Mouse (Mus musculus) heart, embryonic 11.5 days (tissue): ENCODE results near the gene Simc1. TPM values are rescaled to one million over a fixed set of nuclear protein-coding genes. Genes with fewer than 3 reads are reported as not detected.
A peak's percentile ranks its signal among the peaks of the same experiment; 100 is the strongest.

ENCODE experiments used
- ATAC-seq: fragments of 200-750 bp; cut with Nextera tagmentation; replicated peaks from 2 replicates; pipeline ENCODE4 v1.8.0; 2017; ENCODE audit warnings: moderate library complexity; ENCODE audit not compliant: insufficient number of reproducible peaks, low FRiP score, low TSS enrichment
- H3K27ac ChIP-seq: fragments of 300-500 bp; sonication (generic); 2 replicates; pipeline ENCODE4 v1.5.1; 2014; ENCODE audit warnings: mild to moderate bottlenecking, low read depth, low read length
- H3K27me3 ChIP-seq: fragments of 300-500 bp; sonication (generic); 2 replicates; pipeline ENCODE4 v1.6.1; 2014; ENCODE audit warnings: mild to moderate bottlenecking, low read length, mixed read lengths; ENCODE audit not compliant: control insufficient read depth, insufficient read depth
- H3K36me3 ChIP-seq: fragments of 300-500 bp; sonication (generic); 2 replicates; pipeline ENCODE4 v1.6.1; 2014; ENCODE audit warnings: mild to moderate bottlenecking, low read length, moderate library complexity, mixed read lengths; ENCODE audit not compliant: control insufficient read depth, insufficient read depth
- H3K4me1 ChIP-seq: fragments of 300-500 bp; sonication (generic); 2 replicates; pipeline ENCODE4 v1.6.1; 2014; ENCODE audit warnings: low read length; ENCODE audit not compliant: control insufficient read depth, insufficient read depth
- H3K4me2 ChIP-seq: fragments of 300-500 bp; sonication (generic); 2 replicates; pipeline ENCODE4 v1.6.1; 2014; ENCODE audit warnings: mild to moderate bottlenecking, moderate library complexity
- H3K4me3 ChIP-seq: fragments of 300-500 bp; sonication (generic); 2 replicates; pipeline ENCODE4 v1.5.1; 2014; ENCODE audit warnings: low read depth, low read length
- H3K9ac ChIP-seq: fragments of 300-500 bp; sonication (generic); 2 replicates; pipeline ENCODE4 v1.6.1; 2014; ENCODE audit warnings: mild to moderate bottlenecking, low read depth, low read length, moderate library complexity
- H3K9me3 ChIP-seq: fragments of 300-500 bp; sonication (generic); replicated peaks from 2 replicates; pipeline ENCODE4 v1.6.1; 2016; ENCODE audit warnings: low read length; ENCODE audit not compliant: control insufficient read depth
- whole genome bisulfite sequencing: fragments of 180-500 bp; shearing (Covaris S2); extraction: QIAGEN DNeasy Blood & Tissue Kit; methylation state at CpG from one replicate; pipeline ENCODE4 v1.1.7; 2014; ENCODE audit not compliant: insufficient replicate concordance; 5-methylcytosine and 5-hydroxymethylcytosine counted together
- polyA plus RNA-seq: library from polyadenylated mRNA; unstranded; fragments of >200 nt; fragmentation: Nextera tagmentation; extraction: Ambion mirVana; gene quantifications from 2 replicates; pipeline ENCODE4 v1.2.1, GENCODE M21; 2014

The Simc1 gene
- polyA plus RNA-seq = 7.0 and 7.6 TPM in 2 replicates

DNA sequence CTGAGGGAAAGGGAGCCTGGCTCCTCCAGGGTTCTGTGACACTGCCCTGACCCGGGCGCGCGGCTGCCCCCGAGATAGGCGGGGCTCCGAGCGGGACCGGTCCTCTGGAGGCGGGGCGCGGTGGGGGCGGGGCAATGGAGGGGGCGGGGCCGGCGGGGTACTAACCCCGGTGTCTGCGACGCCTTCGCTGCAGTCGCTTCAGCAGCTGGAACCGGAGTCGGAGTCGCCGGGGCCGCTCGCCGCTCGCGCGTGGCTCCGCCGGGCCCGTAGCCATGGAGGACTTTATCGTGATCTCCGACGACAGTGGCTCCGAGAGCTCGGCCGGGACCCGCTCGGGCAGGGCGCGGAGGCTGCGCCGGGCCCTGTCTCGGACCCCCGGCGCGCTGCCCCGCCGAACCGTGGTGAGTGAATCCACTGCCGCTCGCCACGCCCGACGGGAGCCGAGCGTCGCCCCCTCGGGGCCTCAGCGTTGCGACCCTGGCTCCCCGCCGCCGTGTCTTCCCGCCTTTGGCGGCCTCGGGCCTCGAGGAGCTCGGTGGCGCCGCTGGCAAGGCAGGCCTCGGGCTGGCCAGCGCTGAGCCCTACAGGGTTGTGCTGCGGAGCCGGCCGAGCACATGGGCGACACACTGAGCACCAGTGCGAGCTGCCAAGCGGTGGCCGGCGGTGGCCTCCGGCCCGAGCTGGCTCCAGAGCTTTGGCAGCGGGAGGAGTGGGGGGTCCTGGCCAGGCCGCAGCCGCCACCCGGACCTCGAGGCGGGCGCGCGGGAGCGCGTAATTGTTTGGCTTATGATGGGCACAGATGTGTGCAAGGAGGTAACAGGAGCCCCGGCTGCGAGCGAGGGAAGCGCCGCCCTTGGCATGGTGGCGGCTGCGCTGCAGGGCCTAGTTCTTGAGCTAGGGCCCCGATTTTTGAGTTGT, at the start of gene Simc1:
Gene Simc1, plus strand, starts transcription at position 176 of the 918 bp plus-strand sequence.
- Histone ChIP-seq H3K27ac (peak within 1 kb of the TSS; percentile 0; the same call in 1 of the 2 replicates), H3K27me3 (no peaks in the 10 kb centered on the region), H3K4me2 (peak within 1 kb of the TSS; percentile 89), H3K4me3 (peak within 1 kb of the TSS; percentile 56), H3K4me1 (peaks cover 14% of the 10 kb centered on the region), H3K9ac (peak within 1 kb of the TSS; percentile 72), H3K36me3 (no peaks in the 10 kb centered on the region), H3K9me3 (no peaks in the 10 kb centered on the region)
- peak; percentile 90 for ATAC-seq
- 0% methylated on average over 100 of the region's 105 CpGs for WGBS

DNA sequence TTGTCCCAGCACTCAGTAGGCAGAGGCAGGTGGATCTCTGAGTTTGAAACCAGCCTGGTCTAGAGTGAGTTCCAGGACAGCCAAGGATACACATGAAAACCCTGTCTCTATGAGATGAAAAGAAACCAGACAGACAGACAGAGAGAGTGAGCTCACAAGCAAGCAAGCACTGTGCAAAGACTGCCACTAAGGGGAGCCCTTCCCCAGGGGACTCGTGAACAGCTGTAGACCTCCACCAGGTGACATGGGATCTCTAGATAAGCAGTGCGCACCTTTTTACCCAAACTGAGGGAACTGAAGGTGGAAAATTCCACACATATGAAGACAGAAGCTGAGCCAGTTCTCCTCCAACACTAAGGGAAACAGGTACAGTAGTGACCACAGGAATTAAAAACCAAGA, 46.5 kb upstream of the Simc1 start:
- WGBS = 66% methylated on average over 2 of the region's 2 CpGs
- no peak overlapping the region for H3K4me2 ChIP-seq
- no peak for ATAC-seq

DNA sequence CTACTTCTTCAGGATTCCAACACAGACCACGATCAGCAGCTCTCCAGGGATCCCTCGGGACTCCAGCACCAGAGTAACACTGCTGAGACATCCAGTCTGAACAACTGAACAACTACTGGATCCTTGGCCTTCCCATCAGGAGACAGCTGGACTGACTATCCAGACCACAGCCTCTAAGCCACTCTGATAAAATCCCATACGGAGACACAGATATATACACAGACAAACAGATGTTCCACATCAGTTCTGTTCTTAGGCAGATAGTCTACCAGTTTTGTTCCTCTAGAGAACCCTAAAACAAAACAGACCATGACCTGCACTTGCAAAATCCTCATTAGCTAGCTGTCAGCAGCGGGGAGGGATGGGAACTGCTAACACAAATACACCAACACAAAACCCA, 44.3 kb upstream of the Simc1 start:
- H3K36me3 ChIP-seq = peaks cover 45% of the 10 kb centered on the region
- no peaks in the 10 kb centered on the region; the same call in 1 of the 2 replicates for H3K9me3 ChIP-seq
- no peaks in the 10 kb centered on the region for H3K27me3 ChIP-seq
- H3K27ac ChIP-seq = no peak overlapping the region
- no peaks in the 10 kb centered on the region for H3K4me1 ChIP-seq
- H3K9ac ChIP-seq = no peak overlapping the region
- H3K4me2 ChIP-seq = no peak overlapping the region
- no peak overlapping the region for H3K4me3 ChIP-seq
- ATAC-seq = no peak
- 82% methylated on average over 4 of the region's 4 CpGs for WGBS

More for the DNA sequence above, 46.5 kb upstream of the Simc1 start:
- no peak overlapping the region for H3K4me3 ChIP-seq
- H3K4me1 ChIP-seq = no peaks in the 10 kb centered on the region
- H3K9me3 ChIP-seq = no peaks in the 10 kb centered on the region
- no peak overlapping the region for H3K27ac ChIP-seq
- peaks cover 29% of the 10 kb centered on the region for H3K36me3 ChIP-seq
- no peak overlapping the region for H3K9ac ChIP-seq
- no peaks in the 10 kb centered on the region for H3K27me3 ChIP-seq

DNA sequence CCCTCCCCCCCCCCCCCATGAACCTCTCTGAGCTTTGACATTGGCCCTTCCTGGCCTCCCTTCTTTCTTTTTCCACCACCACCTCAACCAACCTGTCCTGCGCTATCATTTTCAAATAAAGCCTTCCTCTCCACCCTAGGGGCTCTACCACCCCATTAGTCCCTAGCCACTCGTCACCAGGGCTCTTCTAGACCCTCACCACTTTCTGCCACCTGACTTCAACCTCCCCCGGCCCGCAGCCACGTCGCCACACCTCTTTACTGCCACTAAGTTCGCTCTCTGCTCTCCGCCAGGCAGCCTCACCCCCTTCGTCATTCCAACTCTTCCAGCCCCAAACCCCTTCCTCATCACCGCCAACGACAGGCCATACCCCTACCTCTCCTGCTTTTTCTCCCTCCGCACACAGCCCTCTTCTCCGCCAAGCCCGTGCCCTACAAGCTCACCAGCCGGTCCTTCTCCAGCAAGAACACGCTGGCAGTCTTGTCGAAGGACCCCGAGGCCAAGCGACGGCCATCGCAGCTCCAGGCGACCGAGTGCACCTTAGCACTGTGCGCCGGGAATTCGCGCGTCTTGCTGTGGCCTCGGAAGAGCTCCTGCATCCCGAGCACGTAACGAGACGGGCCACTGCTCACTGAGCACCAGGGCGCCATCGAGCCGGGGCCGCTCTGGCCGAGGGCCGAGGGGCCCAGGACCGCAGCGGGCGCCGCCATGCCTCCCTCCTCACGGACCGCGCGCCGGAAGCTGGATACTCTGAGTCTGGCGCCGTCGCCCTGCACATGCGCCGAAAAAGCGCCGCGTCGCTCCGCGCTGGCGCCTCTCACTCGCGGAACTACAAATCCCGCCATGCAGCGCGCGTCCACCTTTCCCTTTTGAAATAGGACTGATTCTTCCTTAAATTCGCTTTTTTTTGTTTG, 35.2 kb upstream of the Simc1 start, which contains the start of gene Thoc3:
Gene Thoc3, minus strand, starts transcription at position 752 of the 914 bp plus-strand sequence.
- WGBS = under 1% methylated on average over 67 of the region's 67 CpGs
- peak; percentile 95 for ATAC-seq
- H3K4me2 ChIP-seq = peak within 1 kb of the TSS; percentile 93

DNA sequence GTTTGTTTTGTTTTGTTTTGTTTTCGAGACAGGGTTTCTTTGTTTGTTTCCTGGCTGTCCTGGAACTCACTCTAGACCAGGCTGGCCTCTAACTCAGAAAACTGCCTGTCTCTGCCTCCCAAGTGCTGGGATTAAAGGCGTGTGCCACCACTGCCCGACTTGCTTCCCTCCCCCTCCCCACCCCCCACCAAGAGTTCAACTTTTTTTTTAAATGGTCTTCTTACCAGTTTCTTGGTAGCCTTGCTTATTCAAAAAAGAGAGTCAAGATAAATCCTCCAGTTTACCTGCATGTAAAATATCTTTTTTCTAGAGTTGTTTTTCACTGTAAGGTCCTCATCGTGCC, 34.6 kb upstream of the Simc1 start:
- H3K36me3 ChIP-seq = peaks cover 31% of the 10 kb centered on the region
- H3K27me3 ChIP-seq = no peaks in the 10 kb centered on the region
- H3K9me3 ChIP-seq = no peaks in the 10 kb centered on the region; the same call in 1 of the 2 replicates
- H3K4me1 ChIP-seq = peaks cover 5% of the 10 kb centered on the region; the same call in 1 of the 2 replicates
- peak overlapping the region; percentile 98 for H3K4me3 ChIP-seq
- no peak overlapping the region for H3K27ac ChIP-seq
- WGBS = 13% methylated on average over 4 of the region's 4 CpGs
- H3K4me2 ChIP-seq = peak overlapping the region; percentile 93
- H3K9ac ChIP-seq = peak overlapping the region; percentile 94
- 0 out of 2 replicates have a peak, but pooled peaks have one; percentile 47 for ATAC-seq

More for the DNA sequence above, 35.2 kb upstream of the Simc1 start, which contains the start of gene Thoc3:
- Histone ChIP-seq H3K9ac (peak within 1 kb of the TSS; percentile 94), H3K4me1 (peaks cover 5% of the 10 kb centered on the region; the same call in 1 of the 2 replicates), H3K27ac (0 out of 2 replicates have a peak within 1 kb of the TSS, but pooled peaks have one; percentile 15), H3K4me3 (peak within 1 kb of the TSS; percentile 98), H3K27me3 (no peaks in the 10 kb centered on the region), H3K36me3 (peaks cover 37% of the 10 kb centered on the region), H3K9me3 (no peaks in the 10 kb centered on the region; the same call in 1 of the 2 replicates)

DNA sequence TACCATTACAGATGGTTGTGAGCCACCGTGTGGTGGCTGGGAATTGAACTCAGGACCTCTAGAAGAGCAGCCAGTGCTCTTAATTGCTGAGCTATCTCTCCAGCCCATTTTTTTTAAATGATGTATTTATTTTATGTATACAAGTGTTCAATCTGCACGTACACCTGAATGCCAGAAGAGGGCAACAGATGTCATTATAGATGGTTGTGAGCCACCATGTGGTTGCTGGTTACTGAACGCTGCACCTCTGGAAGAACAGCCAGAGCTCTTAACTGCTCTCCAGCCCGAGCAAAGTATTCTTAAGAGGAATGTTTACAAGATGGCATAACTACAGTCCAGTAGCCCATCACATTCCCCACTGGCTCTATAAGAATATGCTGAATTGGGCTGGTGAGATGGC, 31.6 kb upstream of the Simc1 start:
- H3K27ac ChIP-seq = no peak overlapping the region
- no peaks in the 10 kb centered on the region for H3K27me3 ChIP-seq
- 75% methylated on average over 4 of the region's 4 CpGs for WGBS
- H3K4me2 ChIP-seq = no peak overlapping the region
- peaks cover 2% of the 10 kb centered on the region; the same call in 1 of the 2 replicates for H3K36me3 ChIP-seq
- H3K4me1 ChIP-seq = peaks cover 5% of the 10 kb centered on the region; the same call in 1 of the 2 replicates
- H3K4me3 ChIP-seq = no peak overlapping the region
- H3K9ac ChIP-seq = no peak overlapping the region
- no peak for ATAC-seq
- H3K9me3 ChIP-seq = no peaks in the 10 kb centered on the region

DNA sequence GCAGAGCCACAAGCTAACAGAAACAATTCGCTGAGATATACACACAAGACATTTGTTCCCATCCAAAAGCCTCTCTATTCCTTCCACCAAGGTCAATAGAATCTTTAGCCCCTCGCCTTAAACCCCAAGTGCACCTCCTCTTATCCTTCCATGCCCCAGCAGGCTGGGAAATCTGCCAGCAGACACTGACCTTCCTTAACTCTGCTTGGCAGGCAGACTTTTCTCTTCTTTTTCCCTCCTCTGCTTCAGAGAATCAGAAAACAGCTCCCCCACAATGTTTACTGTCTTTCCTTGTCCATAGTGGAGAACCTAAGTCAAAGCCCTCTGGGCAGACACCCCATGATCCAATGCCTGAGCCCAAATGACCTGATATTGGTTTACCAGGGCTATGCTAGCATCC, 28.6 kb upstream of the Simc1 start:
- Histone ChIP-seq H3K4me2 (no peak overlapping the region), H3K36me3 (no peaks in the 10 kb centered on the region), H3K4me3 (no peak overlapping the region), H3K27ac (no peak overlapping the region), H3K4me1 (no peaks in the 10 kb centered on the region), H3K9ac (no peak overlapping the region), H3K9me3 (no peaks in the 10 kb centered on the region), H3K27me3 (no peaks in the 10 kb centered on the region)
- ATAC-seq = no peak
- 71% methylated on average over 2 of the region's 2 CpGs for WGBS

DNA sequence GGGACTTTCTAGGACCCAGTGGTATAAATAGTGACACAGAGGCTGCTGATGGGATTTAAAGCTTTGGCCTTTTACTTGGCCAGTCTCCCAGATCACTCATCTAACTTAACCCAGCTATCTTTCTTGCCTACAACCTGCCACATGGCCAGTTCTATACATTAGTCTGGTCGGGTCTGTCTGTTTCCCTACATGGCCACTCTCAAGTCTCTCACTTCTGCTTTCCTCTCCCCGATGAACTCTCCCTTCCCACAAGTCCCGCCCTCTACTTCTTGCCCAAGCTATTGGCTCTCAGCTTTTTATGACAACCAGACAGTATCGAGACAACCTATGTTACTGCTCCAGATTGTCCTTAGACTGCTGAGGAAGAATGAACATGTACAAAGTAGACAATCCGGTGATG, 27.9 kb upstream of the Simc1 start:
- no peaks in the 10 kb centered on the region for H3K9me3 ChIP-seq
- 77% methylated on average over 5 of the region's 5 CpGs for WGBS
- no peak overlapping the region for H3K27ac ChIP-seq
- H3K27me3 ChIP-seq = no peaks in the 10 kb centered on the region
- no peaks in the 10 kb centered on the region for H3K4me1 ChIP-seq
- no peak for ATAC-seq
- H3K4me2 ChIP-seq = no peak overlapping the region
- H3K9ac ChIP-seq = no peak overlapping the region
- no peaks in the 10 kb centered on the region for H3K36me3 ChIP-seq
- no peak overlapping the region for H3K4me3 ChIP-seq
